Mouse (Mus musculus): Measurements from ENCODE around the gene Id1. TPM values are rescaled to one million over a fixed set of nuclear protein-coding genes. Genes with fewer than 3 reads are reported as not detected.

The Id1 gene
- polyA plus RNA-seq, 1 experiment from 2014 or later, result 39.7 TPM

- Histone ChIP-seq H3K27ac (ENCODE audit: low read depth) (no peak within 1 kb of the TSS), H3K4me2 (ENCODE audit: low read depth, low read length) (peak within 1 kb of the TSS; percentile 8), H3K4me3 (ENCODE audit: low read depth, low read length) (peak within 1 kb of the TSS; percentile 11; the same call in 1 of the 2 replicates), H3K4me1 (ENCODE audit: insufficient read depth) (peaks cover 12% of the 10 kb centered on the region; the same call in 1 of the 2 replicates), H3K27me3 (ENCODE audit: insufficient read depth, low read length) (peaks cover 4% of the 10 kb centered on the region; the same call in 1 of the 2 replicates), H3K36me3 (replicated peaks; ENCODE audit: insufficient read depth, low read length) (no peaks in the 10 kb centered on the region), H3K9me3 (ENCODE audit: low read length) (no peaks in the 10 kb centered on the region), H3K9ac (replicated peaks) (0 out of 2 replicates have a peak within 1 kb of the TSS, but pooled peaks have one; percentile 26)
- DNase-seq (peak; percentile 47), ATAC-seq (no peak)
- TF ChIP-seq CTCF (IDR thresholded peaks at IDR 0.05; ENCODE audit: low read depth) (no peak), EP300 (IDR thresholded peaks at IDR 0.05; ENCODE audit: low read depth) (no peak)
- 8% methylated on average over 30 of the region's 30 CpGs for WGBS (ENCODE audit: insufficient replicate concordance)
Observed at GRCm38 (mm10) chr2:152753944-152754711, 18.1 kb downstream of the Id1 start, which contains the start of gene Cox4i2. Cox4i2 (plus strand) TSS chr2:152754173.

GRCm38 (mm10) chr2:152756474-152757393 lies 20.7 kb downstream of the Id1 start:
- no peak overlapping the region for H3K4me3 ChIP-seq (ENCODE audit: low read depth, low read length)
- H3K27me3 ChIP-seq (ENCODE audit: insufficient read depth, low read length), result peaks cover 4% of the 10 kb centered on the region; the same call in 1 of the 2 replicates
- DNase-seq, result no peak

GRCm38 (mm10) chr2:152757478-152757877 lies 21.4 kb downstream of the Id1 start:
- Histone ChIP-seq H3K27ac (ENCODE audit: low read depth) (no peak overlapping the region), H3K27me3 (ENCODE audit: insufficient read depth, low read length) (peaks cover 4% of the 10 kb centered on the region; the same call in 1 of the 2 replicates), H3K9me3 (ENCODE audit: low read length) (no peaks in the 10 kb centered on the region), H3K4me2 (ENCODE audit: low read depth, low read length) (no peak overlapping the region), H3K9ac (replicated peaks) (no peak overlapping the region), H3K4me1 (ENCODE audit: insufficient read depth) (peaks cover 12% of the 10 kb centered on the region; the same call in 1 of the 2 replicates), H3K4me3 (ENCODE audit: low read depth, low read length) (no peak overlapping the region), H3K36me3 (replicated peaks; ENCODE audit: insufficient read depth, low read length) (no peaks in the 10 kb centered on the region)
- TF ChIP-seq EP300 (IDR thresholded peaks at IDR 0.05; ENCODE audit: low read depth) (no peak), CTCF (IDR thresholded peaks at IDR 0.05; ENCODE audit: low read depth) (no peak)
- ATAC-seq (no peak), DNase-seq (no peak)
- WGBS (ENCODE audit: insufficient replicate concordance), result 53% methylated on average over 2 of the region's 2 CpGs

More at GRCm38 (mm10) chr2:152756474-152757393, 20.7 kb downstream of the Id1 start:
- H3K36me3 ChIP-seq (replicated peaks; ENCODE audit: insufficient read depth, low read length), result no peaks in the 10 kb centered on the region
- H3K27ac ChIP-seq (ENCODE audit: low read depth), result no peak overlapping the region
- 58% methylated on average over 17 of the region's 17 CpGs for WGBS (ENCODE audit: insufficient replicate concordance)
- no peak overlapping the region for H3K4me2 ChIP-seq (ENCODE audit: low read depth, low read length)
- no peak for TF ChIP-seq EP300 (IDR thresholded peaks at IDR 0.05; ENCODE audit: low read depth)
- no peak for TF ChIP-seq CTCF (IDR thresholded peaks at IDR 0.05; ENCODE audit: low read depth)
- peak; percentile 48 for ATAC-seq
- H3K9ac ChIP-seq (replicated peaks), result no peak overlapping the region
- peaks cover 12% of the 10 kb centered on the region; the same call in 1 of the 2 replicates for H3K4me1 ChIP-seq (ENCODE audit: insufficient read depth)
- no peaks in the 10 kb centered on the region for H3K9me3 ChIP-seq (ENCODE audit: low read length)

GRCm38 (mm10) chr2:152758351-152758750 lies 22.3 kb downstream of the Id1 start:
- Histone ChIP-seq H3K9me3 (ENCODE audit: low read length) (no peaks in the 10 kb centered on the region), H3K4me3 (ENCODE audit: low read depth, low read length) (no peak overlapping the region), H3K9ac (replicated peaks) (no peak overlapping the region), H3K27me3 (ENCODE audit: insufficient read depth, low read length) (peaks cover 4% of the 10 kb centered on the region; the same call in 1 of the 2 replicates), H3K4me2 (ENCODE audit: low read depth, low read length) (no peak overlapping the region), H3K36me3 (replicated peaks; ENCODE audit: insufficient read depth, low read length) (no peaks in the 10 kb centered on the region), H3K27ac (ENCODE audit: low read depth) (no peak overlapping the region), H3K4me1 (ENCODE audit: insufficient read depth) (peaks cover 12% of the 10 kb centered on the region; the same call in 1 of the 2 replicates)
- ATAC-seq (no peak), DNase-seq (no peak)
- WGBS (ENCODE audit: insufficient replicate concordance), result 54% methylated on average over 4 of the region's 4 CpGs
- TF ChIP-seq EP300 (IDR thresholded peaks at IDR 0.05; ENCODE audit: low read depth) (no peak), CTCF (IDR thresholded peaks at IDR 0.05; ENCODE audit: low read depth) (no peak)

GRCm38 (mm10) chr2:152763310-152763709 lies 27.3 kb downstream of the Id1 start:
- H3K9ac ChIP-seq (replicated peaks), result no peak overlapping the region
- WGBS (ENCODE audit: insufficient replicate concordance), result 62% methylated on average over 6 of the region's 6 CpGs
- no peak overlapping the region for H3K27ac ChIP-seq (ENCODE audit: low read depth)
- H3K4me1 ChIP-seq (ENCODE audit: insufficient read depth), result peaks cover 17% of the 10 kb centered on the region
- ATAC-seq (no peak), DNase-seq (no peak)
- TF ChIP-seq CTCF (IDR thresholded peaks at IDR 0.05; ENCODE audit: low read depth) (no peak), EP300 (IDR thresholded peaks at IDR 0.05; ENCODE audit: low read depth) (no peak)
- H3K36me3 ChIP-seq (replicated peaks; ENCODE audit: insufficient read depth, low read length), result no peaks in the 10 kb centered on the region
- H3K9me3 ChIP-seq (ENCODE audit: low read length), result no peaks in the 10 kb centered on the region
- no peak overlapping the region for H3K4me2 ChIP-seq (ENCODE audit: low read depth, low read length)
- H3K4me3 ChIP-seq (ENCODE audit: low read depth, low read length), result no peak overlapping the region
- H3K27me3 ChIP-seq (ENCODE audit: insufficient read depth, low read length), result no peaks in the 10 kb centered on the region
